Mouse (Mus musculus): ENCODE data around the gene Crls1. TPM values are rescaled to one million over a fixed set of nuclear protein-coding genes. Genes with fewer than 3 reads are reported as not detected.

Gene Crls1
- total and polyA plus RNA-seq, 3 experiments: 46.2 to 194 (median 51.8) TPM

DNA sequence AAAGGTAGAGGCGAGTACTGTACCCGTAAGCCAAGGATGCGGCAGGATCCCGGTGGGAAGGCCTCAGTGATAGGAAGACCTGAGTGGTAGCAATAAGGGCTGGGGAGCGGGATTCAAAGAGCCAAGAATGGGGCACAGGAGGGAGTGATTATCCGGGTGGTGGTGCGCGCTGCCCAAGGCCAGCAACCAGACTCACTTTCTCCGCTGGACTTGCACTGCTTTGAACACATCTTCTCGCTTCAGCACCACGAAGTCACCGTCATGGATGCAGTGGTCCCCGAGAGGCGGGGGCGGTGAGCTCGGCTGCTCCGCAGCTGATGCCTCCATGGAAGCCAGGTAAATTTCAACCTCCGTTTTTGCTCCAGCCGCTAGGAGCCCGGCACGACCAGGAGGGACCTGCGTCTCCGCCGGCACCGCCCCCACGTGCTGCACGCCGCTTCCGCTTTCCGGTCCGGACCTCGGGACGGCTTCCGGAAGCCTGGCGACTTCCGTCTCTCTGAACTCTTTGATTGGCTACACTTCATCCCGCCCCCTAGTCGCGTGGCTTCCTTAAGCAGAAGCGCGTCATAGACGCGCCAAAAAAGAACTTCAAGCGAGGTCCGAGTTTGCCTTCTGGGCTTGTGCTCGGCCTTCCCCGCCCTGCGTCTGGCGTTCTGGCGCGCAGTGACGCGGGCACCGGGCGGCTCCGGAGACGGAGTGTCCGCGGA, 30.7 kb upstream of the Crls1 start, which contains the start of the genes Trmt6 and Mcm8 (continued):
- TF ChIP-seq NRF1 (IDR thresholded peaks at IDR 0.05; ENCODE audit: insufficient read depth, low read depth, low read length, poor library complexity, severe bottlenecking): peak; percentile 28; the same call in 1 of the 2 replicates
- TF ChIP-seq NELFE (IDR thresholded peaks at IDR 0.05; ENCODE audit: low read depth, low read length): peak; percentile 88
- no peak for TF ChIP-seq SMC3 (IDR thresholded peaks at IDR 0.05; ENCODE audit: low read depth, low read length)
- peak; percentile 79; the same call in 1 of the 2 replicates for TF ChIP-seq BHLHE40 (IDR thresholded peaks at IDR 0.05; ENCODE audit: borderline replicate concordance, low read depth, low read length)
- TF ChIP-seq ZMIZ1 (IDR thresholded peaks at IDR 0.05; ENCODE audit: low read depth, low read length): peak; percentile 59
- TF ChIP-seq POLR2A (IDR thresholded peaks at IDR 0.05; ENCODE audit: control insufficient read depth in 1 of 2, insufficient read depth in 1 of 2, low read depth in 1 of 2, low read length in 2 of 2, poor library complexity in 1 of 2): peak; percentile 35 to 86; a peak in 3 of 4 replicates
- peak; percentile 79 for TF ChIP-seq KAT2A (conservative IDR thresholded peaks at IDR 0.05; ENCODE audit: low read depth, low read length)
- TF ChIP-seq JUND (IDR thresholded peaks at IDR 0.05; ENCODE audit: low read depth, low read length): no peak
- TF ChIP-seq TCF12 (IDR thresholded peaks at IDR 0.05; ENCODE audit: low read depth, low read length): peak; percentile 22; the same call in 1 of the 2 replicates

DNA sequence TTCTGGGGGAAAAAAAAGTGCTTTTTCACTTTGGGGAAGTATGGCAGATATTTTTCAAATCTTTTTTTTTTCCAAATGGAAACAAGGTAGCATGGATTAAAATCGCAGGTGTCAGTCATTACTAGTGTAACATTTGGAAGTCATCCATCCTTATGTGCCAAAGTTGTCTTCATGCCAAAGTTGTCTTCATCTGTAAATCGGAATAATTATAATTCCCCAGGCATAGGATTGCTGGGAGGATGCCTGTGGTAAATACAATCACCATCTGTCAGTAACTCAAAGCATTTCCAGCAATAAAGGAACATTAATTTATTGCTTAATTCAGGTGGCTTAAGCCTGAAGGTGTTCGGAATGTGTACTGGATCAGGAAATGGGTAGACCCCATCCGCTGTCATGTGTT, 5.4 kb upstream of the Crls1 start:
- no peak for DNase-seq (ENCODE audit: low read depth, low spot score)
- Histone ChIP-seq H3K9me3 (replicated peaks; ENCODE audit: insufficient read depth, low read length) (no peaks in the 10 kb centered on the region), H3K79me2 (ENCODE audit: control insufficient read depth, insufficient read depth, low read length, poor library complexity) (no peaks in the 10 kb centered on the region), H3K4me1 (ENCODE audit: control insufficient read depth in 1 of 2, insufficient read depth in 2 of 2, low read length in 2 of 2) (no peaks in the 10 kb centered on the region), H3K36me3 (ENCODE audit: control insufficient read depth in 1 of 2, insufficient read depth in 2 of 2, low read length in 2 of 2) (peaks cover 0 to 5% of the 10 kb centered on the region in 2 experiments; a peak in 2 of 4 replicates), H3K4me3 (ENCODE audit: control insufficient read depth in 1 of 2, insufficient read depth in 1 of 2, low read depth in 2 of 2, low read length in 2 of 2) (no peak overlapping the region), H3K27me3 (ENCODE audit: control insufficient read depth in 1 of 2, insufficient read depth in 2 of 2, low read length in 2 of 2) (no peaks in the 10 kb centered on the region), H3K9ac (ENCODE audit: control insufficient read depth, low read depth, low read length, poor library complexity, severe bottlenecking) (no peak overlapping the region), H3K27ac (ENCODE audit: control insufficient read depth, low read depth, low read length) (no peak overlapping the region)
- TF ChIP-seq POLR2AphosphoS2 (IDR thresholded peaks at IDR 0.05; ENCODE audit: low read length): no peak
- no peak for TF ChIP-seq MYC (IDR thresholded peaks at IDR 0.05; ENCODE audit: low read depth, low read length)
- no peak for TF ChIP-seq SIN3A (IDR thresholded peaks at IDR 0.05; ENCODE audit: low read length)
- no peak for TF ChIP-seq NELFE (IDR thresholded peaks at IDR 0.05; ENCODE audit: low read depth, low read length)
- no peak for TF ChIP-seq CHD2 (IDR thresholded peaks at IDR 0.05; ENCODE audit: low read length)
- TF ChIP-seq MXI1 (IDR thresholded peaks at IDR 0.05; ENCODE audit: low read depth, low read length): no peak
- no peak for TF ChIP-seq ETS1 (IDR thresholded peaks at IDR 0.05; ENCODE audit: low read depth, low read length)
- TF ChIP-seq UBTF (IDR thresholded peaks at IDR 0.05; ENCODE audit: borderline replicate concordance, insufficient read depth, low read depth, low read length): no peak
- no peak for TF ChIP-seq RAD21 (IDR thresholded peaks at IDR 0.05; ENCODE audit: low read depth, low read length)
- no peak for TF ChIP-seq MEF2A (IDR thresholded peaks at IDR 0.05; ENCODE audit: extremely low read depth, insufficient replicate concordance, low read depth, low read length, poor library complexity, severe bottlenecking)
- TF ChIP-seq ZKSCAN1 (IDR thresholded peaks at IDR 0.05; ENCODE audit: low read depth, low read length): no peak
- TF ChIP-seq MAZ (IDR thresholded peaks at IDR 0.05; ENCODE audit: low read depth, low read length): no peak
- TF ChIP-seq MYB (IDR thresholded peaks at IDR 0.05; ENCODE audit: low read depth, low read length): no peak
- TF ChIP-seq ZC3H11A (IDR thresholded peaks at IDR 0.05; ENCODE audit: low read depth, low read length): no peak
- no peak for TF ChIP-seq NRF1 (IDR thresholded peaks at IDR 0.05; ENCODE audit: insufficient read depth, low read depth, low read length, poor library complexity, severe bottlenecking)
- no peak for TF ChIP-seq JUND (IDR thresholded peaks at IDR 0.05; ENCODE audit: low read depth, low read length)
- no peak for TF ChIP-seq ZNF384 (IDR thresholded peaks at IDR 0.05; ENCODE audit: low read depth, low read length)

Data from MEL (cell line).